Mouse (Mus musculus) forebrain, embryonic 15.5 days (tissue): ENCODE measurements at regions not wholly inside any gene's neighbourhood (a gene's known extent, or its start where the extent isn't known, plus 50 kb on each side); places are given as distances from the start of the nearest gene placed in this dataset.

Source experiments
- ATAC-seq: fragments of 200-750 bp; cut with Nextera tagmentation; replicated peaks from 2 replicates; pipeline ENCODE4 v1.8.0; 2017; ENCODE audit warnings: mild to moderate bottlenecking, moderate TSS enrichment, moderate library complexity
- H3K27ac ChIP-seq: fragments of 300-500 bp; sonication (generic); replicated peaks from 2 replicates; pipeline ENCODE4 v1.5.1; 2015; ENCODE audit warnings: mild to moderate bottlenecking, inconsistent platforms
- H3K27me3 ChIP-seq: fragments of 300-500 bp; sonication (generic); 2 replicates; pipeline ENCODE4 v1.6.1; 2015; ENCODE audit warnings: inconsistent platforms
- H3K36me3 ChIP-seq: fragments of 300-500 bp; sonication (generic); 2 replicates; pipeline ENCODE4 v1.6.1; 2015; ENCODE audit warnings: mild to moderate bottlenecking, inconsistent platforms
- H3K4me1 ChIP-seq: fragments of 300-500 bp; sonication (generic); 2 replicates; pipeline ENCODE4 v1.6.1; 2015; ENCODE audit warnings: inconsistent platforms
- H3K4me2 ChIP-seq: fragments of 300-500 bp; sonication (generic); replicated peaks from 2 replicates; pipeline ENCODE4 v1.6.1; 2015; ENCODE audit warnings: mild to moderate bottlenecking, inconsistent platforms
- H3K4me3 ChIP-seq: fragments of 300-500 bp; sonication (generic); 2 replicates; pipeline ENCODE4 v1.5.1; 2015; ENCODE audit warnings: mild to moderate bottlenecking, inconsistent platforms
- H3K9ac ChIP-seq: fragments of 300-500 bp; sonication (generic); replicated peaks from 2 replicates; pipeline ENCODE4 v1.6.1; 2015; ENCODE audit warnings: mild to moderate bottlenecking, inconsistent platforms
- H3K9me3 ChIP-seq: fragments of 300-500 bp; sonication (generic); 2 replicates; pipeline ENCODE4 v1.6.1; 2016; ENCODE audit warnings: inconsistent platforms
- WGBS: fragments of 180-500 bp; shearing (Covaris S2); methylation state at CpG from one replicate; pipeline ENCODE4 v1.1.7; 2015; ENCODE audit warnings: mixed read lengths; 5-methylcytosine and 5-hydroxymethylcytosine counted together

DNA sequence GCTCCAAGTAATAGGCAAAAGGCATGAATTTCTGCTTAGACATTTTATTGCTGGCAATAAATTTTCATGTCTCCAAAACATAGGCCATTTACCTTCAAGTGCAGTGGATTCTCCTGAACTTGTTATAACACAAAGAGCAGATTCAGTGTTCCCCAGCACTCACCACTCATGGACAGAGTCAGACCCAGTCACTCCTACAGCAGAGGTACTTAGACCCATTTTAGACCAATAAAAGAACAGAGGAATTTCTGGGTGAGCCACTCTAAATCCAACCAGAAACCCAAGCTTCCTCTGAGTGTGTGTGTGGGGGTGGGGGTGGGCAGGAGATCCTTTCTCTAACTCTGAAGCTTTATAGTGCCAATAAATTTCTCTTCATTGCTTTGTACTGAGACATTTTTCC is 584.7 kb upstream of the Dpp10 start:
- Histone ChIP-seq H3K4me3 (no peak overlapping the region), H3K9ac (no peak overlapping the region), H3K27me3 (no peaks in the 10 kb centered on the region), H3K36me3 (no peaks in the 10 kb centered on the region), H3K4me1 (no peaks in the 10 kb centered on the region), H3K9me3 (no peaks in the 10 kb centered on the region), H3K27ac (no peak overlapping the region), H3K4me2 (no peak overlapping the region)
- ATAC-seq: no peak

DNA sequence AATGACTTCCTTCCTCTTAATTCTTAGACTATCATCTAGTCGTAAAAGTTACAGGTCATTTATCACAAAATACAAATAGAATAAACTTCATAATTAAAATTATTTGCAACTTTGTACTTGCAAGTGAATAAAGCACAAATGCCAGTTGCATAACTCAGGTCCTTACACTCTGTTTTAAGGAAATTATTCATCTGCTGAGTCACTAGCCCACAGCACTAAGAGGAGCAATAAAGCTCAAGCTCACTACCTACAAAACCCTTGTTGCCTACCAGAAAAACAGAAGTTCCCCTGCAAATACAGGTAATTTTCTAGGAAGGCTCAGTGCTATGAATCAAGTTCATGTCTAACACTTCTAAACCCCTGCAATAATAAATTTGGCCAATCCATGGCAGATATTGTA is 539.3 kb upstream of the Dpp10 start:
- Histone ChIP-seq H3K4me2 (no peak overlapping the region), H3K4me3 (no peak overlapping the region), H3K9ac (no peak overlapping the region), H3K9me3 (no peaks in the 10 kb centered on the region), H3K27ac (no peak overlapping the region), H3K4me1 (no peaks in the 10 kb centered on the region), H3K36me3 (no peaks in the 10 kb centered on the region), H3K27me3 (no peaks in the 10 kb centered on the region)
- no peak for ATAC-seq
- WGBS: 90% methylated on average over 1 of the region's 1 CpGs
